Mouse (Mus musculus) kidney, postnatal 10 days (tissue): ENCODE measurements around the gene Exosc2.
"Not testable (repeated sequence)": the region's sequence is repeated elsewhere in the genome, so short reads cannot be mapped to it uniquely, and the experiment has no call there.

Experiments
- DNase-seq: peaks from one replicate; pipeline ENCODE4 v3.0.0; 2021; ENCODE audit warnings: mixed read lengths

The Exosc2 gene

GRCm38 (mm10) chr2:31678641-31679040, 8.1 kb downstream of the Exosc2 start:
- DNase-seq = no peak

DNA sequence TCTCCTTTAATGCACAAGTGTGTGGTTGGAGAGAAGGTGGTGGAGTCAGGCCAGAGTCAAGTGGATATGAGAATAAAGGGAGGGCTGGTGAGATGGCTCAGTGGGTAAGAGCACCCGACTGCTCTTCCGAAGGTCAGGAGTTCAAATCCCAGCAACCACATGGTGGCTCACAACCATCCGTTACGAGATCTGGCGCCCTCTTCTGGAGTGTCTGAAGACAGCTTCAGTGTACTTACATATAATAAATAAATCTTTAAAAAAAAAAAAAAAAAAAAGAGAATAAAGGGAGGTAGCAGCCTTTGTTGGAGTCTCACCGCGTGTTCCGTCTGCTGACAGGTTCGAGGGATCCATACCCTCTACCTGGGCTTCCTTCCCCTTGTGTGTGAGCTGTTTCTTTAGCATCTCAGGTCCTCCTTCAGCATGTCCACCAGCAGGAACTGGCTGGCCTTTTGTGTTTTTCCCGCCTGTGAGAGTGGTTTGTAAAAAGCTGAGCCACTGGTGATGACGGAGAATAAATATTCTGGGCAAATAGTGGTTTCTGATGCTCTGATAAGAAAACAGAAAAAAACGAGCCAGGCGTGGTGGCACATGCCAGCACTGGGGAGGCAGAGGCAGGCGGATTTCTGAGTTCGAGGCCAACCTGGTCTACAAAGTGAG, 10.7 kb downstream of the Exosc2 start:
- not testable (repeated sequence) for DNase-seq

GRCm38 (mm10) chr2:31681731-31682235, 11.3 kb downstream of the Exosc2 start:
- DNase-seq = no peak

- peak; percentile 82 for DNase-seq
Measured at GRCm38 (mm10) chr2:31683666-31684065, 13.2 kb downstream of the Exosc2 start.

- peak; percentile 97 for DNase-seq
Measured at GRCm38 (mm10) chr2:31688074-31688925, 17.8 kb downstream of the Exosc2 start, which contains the start of gene Abl1. Gene Abl1 (plus strand): TSS chr2:31688376.

GRCm38 (mm10) chr2:31689045-31689444, 18.5 kb downstream of the Exosc2 start:
- peak; percentile 35 for DNase-seq

DNA sequence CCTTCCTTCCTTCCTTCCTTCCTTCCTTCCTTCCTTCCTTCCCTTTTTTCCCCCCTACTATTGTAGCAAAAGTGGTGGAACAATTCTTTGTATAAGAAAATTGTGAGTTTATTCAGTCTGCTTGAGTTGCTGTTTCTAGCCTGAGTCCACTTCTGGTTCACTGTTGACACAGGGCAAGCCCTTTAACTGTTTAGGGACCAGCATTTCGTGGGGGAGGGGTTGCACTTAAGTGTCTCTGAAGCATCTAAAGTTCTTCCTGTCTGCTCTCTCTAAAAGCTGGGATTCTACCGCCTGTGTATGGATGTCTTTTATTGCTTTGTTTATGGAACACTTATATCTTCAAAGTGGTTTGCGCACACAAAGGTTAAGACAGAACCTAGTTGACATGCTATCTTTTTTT, 19.5 kb downstream of the Exosc2 start:
- no peak for DNase-seq

- DNase-seq = no peak
Measured at GRCm38 (mm10) chr2:31698209-31698608, 27.7 kb downstream of the Exosc2 start.

DNA sequence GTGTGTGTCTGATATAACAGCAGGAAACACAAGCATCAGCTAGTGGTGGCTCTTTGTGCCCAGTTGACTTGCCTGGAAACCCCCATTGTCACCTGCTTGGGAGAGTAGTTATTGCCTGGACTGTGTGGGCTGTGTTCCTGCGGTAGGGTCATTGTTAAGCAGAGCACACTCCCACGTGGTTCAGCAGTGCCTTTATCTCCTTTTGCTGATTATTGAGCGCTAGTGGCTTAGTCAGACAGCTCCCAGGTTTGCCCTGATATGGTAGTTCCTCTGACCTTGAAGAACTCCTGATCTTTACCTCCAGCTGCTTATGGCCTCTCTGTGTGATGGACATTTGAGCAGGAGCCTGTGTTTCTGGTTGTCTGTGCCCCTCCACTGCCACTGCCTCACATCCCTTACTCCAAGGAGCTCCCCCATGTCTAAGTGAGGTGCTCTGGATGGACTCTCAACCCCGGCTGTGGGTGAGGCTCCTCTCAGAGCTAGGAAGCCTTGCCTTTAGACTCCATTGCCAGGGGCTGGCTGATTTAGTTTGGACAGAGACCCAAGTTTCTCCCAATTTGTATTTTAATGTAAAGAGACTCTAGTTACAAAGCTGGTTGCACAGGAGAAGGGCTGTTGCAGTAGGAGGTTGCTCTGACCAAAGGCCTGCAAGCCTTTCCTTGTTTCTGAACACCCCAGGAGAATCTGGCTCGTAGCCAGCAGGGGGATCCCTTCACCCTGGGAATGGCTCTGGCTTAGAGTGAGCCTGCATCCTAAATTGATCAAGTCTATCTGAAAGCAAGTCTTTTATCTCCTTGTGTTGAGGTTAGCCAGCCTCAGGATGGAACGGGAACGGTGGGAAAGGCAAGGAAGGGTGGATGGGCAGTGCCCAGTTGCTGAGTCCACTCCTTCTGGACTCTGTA, 30.3 kb downstream of the Exosc2 start:
- peak; percentile 39 for DNase-seq

DNA sequence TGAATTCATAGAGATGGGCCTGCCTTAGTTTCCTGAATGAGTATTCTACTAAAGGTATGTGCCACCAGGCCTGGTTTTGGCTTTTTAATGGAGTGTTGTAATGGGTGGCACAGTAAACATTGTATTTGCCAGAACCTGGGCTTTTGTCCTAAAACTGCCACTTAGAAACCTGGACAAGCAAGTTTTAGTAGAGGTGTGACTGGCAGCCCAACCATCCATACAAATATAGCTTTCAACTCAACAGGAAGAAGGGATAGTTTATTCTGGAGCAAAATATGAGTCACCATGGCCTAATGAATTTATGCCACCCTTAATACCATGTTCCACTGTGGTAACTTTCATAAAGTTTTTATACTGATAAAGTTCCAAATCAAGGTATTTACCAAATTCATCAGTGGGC, 32.7 kb downstream of the Exosc2 start:
- DNase-seq = no peak

- DNase-seq = no peak
Measured at GRCm38 (mm10) chr2:31705914-31706313, 35.4 kb downstream of the Exosc2 start.

GRCm38 (mm10) chr2:31706531-31706930, 36.0 kb downstream of the Exosc2 start:
- no peak for DNase-seq

GRCm38 (mm10) chr2:31712716-31713115, 42.2 kb downstream of the Exosc2 start:
- no peak for DNase-seq

GRCm38 (mm10) chr2:31713813-31714212, 43.3 kb downstream of the Exosc2 start:
- DNase-seq = no peak

DNA sequence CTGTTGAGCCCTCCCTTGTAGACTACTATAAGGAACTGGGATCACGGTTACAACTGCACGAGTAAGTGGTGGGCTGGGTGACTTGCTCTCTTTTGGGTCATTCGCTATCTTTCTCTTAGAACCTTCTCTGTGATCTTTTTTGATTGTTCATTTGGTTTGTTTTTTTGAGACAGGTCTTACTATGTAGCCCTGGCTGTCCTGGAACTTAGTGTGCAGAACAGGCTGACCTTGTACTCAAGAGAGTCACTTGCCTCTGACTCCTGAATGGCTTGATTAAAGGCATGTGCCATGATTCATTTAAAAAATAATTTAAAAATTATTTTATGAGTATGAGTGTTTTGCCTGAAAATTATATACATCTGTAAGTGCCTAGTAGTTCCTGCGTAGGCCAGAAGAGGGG, 44.3 kb downstream of the Exosc2 start:
- no peak for DNase-seq

- no peak for DNase-seq
Measured at GRCm38 (mm10) chr2:31715985-31716384, 45.5 kb downstream of the Exosc2 start.

- no peak for DNase-seq
Measured at GRCm38 (mm10) chr2:31719202-31719880, 48.8 kb downstream of the Exosc2 start.

- no peak for DNase-seq
Measured at GRCm38 (mm10) chr2:31719944-31720343, 49.4 kb downstream of the Exosc2 start.

DNA sequence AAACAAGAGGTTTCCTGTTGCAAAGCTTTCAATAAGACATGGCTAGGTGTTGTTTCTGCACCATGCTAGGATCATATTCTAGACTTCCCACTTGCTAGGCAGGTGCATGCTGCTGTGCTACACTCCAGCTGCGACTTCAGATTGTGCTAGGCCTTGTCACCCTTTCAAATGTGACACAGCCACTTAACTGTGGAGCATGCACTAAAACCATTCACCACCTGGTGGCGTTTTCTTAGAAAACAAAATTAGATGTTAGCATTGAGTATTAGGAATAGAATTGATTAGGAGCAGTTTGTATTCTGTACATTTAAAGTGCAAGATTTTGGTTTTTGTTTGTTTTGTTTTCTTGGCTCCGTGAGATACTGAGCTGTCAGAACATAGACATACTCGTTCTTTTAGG, 50.3 kb downstream of the Exosc2 start:
- DNase-seq = peak; percentile 44

DNA sequence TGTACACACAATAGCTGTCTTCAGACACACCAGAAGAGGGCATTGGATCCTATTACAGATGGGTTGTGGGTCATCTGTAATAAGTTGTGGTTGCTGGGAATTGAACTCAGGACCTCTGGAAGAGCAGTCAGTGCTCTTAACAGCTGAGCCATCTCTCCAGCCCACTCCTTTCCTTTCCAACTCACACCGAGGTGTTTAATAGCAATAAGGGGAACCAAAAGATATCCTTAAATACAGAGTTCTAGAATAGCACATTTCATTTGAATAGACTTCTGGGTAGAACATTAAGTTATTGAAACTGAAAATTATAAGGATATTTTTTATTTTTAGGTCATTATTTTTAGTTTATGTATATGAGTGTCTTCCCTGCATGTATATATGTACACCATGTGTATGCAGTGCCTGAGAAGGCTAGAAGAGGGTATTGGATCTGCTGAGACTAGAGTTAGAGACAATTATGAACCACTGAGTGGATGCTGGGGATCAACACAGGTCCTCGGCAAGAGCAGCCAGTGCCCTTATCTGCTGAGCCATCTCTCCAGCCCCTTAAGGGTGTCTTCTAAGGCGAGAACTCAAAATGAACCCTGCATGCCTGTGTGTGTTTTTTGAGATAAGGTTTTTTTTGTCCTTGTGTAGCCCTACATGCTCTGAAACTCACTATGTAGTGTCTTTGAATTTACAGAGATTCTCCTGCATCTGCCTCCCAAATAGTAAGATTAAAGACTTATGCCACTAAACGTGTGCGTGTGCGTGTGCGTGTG, 54.4 kb downstream of the Exosc2 start:
- no peak for DNase-seq

GRCm38 (mm10) chr2:31727576-31728277, 57.2 kb downstream of the Exosc2 start:
- DNase-seq = no peak
